Mouse (Mus musculus): ENCODE data around the gene Zer1.

DNA sequence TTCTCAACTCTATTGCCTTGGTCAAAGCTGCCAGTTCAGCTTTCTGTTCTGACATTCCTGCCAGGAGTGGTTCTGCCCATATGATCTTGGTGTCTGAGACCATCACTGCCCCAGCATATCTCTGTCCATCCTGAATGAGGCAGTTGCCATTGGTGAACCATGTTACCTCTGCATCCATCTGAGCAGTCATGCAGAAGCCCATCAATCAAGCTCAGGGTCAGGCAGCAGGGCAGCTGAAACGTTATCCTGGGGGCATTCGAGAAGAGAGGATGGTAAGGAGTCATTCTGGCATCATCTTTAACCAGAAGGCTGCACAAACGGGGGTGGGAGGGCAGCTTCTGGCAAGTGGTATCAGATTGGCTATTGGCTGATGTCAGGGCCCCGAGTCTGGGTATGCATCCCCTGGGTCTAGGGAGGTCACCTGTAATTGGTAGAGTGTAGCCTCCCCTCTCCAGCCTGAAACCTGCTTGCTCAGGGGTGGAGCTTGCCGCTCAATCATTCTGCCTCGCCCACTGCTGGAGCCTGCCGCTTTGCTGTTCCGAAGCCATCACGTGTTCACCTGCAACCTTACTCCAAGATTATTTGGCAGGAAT, 40.1 kb upstream of the Zer1 start:
- TF ChIP-seq CTCF (conservative IDR thresholded peaks at IDR 0.05; ENCODE audit: low read length) (no peak), POU5F1 (IDR thresholded peaks at IDR 0.05; ENCODE audit: borderline replicate concordance, low read length) (no peak)

Measured in E14TG2a.4 (cell line).